Mouse (Mus musculus) activated CD4-positive, CD25-positive, alpha-beta regulatory T cell, adult 4 months (primary cell): Measurements from ENCODE around the gene Prdm2. TPM values are rescaled to one million over a fixed set of nuclear protein-coding genes. Genes with fewer than 3 reads are reported as not detected.

Experiments
- ATAC-seq: one replicate; pipeline ENCODE4 v1.8.0; 2017
- polyA plus RNA-seq, 2 experiments: library from polyadenylated mRNA; unstranded; fragments of 100-300 nt; shearing (Covaris generic); gene quantifications; one replicate each; pipeline ENCODE4 v1.2.1; 2017

Gene Prdm2
- polyA plus RNA-seq, result 10 to 100 TPM; 27.6 to 31.4 TPM

DNA sequence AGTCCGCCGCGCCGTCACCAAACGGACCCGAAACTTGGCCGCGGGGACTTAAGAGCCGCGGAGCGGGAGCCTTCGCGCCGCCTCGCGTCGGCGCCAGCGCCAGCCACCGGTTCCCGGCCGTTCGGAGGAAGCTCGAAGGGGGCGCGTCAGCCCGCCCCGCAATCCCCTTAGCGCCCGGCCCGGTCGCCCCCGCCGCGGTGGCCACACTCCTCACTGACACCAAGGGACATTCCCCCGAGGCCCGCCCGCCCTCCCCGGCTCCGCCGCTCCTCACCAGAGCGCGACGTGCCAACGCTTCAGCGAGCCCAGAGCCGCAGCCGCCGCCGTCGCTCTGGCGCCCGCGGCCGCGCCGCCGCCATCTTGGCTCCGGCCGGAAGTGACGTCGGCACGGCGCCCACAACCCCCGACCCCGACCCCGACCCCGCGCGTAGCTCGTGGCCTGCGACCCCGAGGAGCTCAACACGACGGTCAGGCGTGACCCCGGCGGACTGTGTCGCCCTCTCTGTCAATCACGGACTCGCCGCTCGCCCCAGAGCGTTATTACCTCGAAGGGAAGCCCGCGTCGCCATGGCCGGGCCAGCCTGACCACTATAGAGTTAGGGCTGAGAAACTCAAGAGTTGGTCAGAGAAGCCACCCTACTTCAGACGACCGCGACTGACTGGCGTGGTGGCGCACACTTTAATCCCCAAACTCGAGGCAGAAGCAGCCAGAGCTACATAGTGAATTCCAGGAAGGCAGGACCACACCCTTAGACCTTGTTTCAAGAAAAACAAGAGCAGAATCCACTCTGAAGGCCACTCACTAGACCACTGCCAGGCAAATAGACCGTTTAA, at the start of gene Prdm2:
Prdm2 (minus strand) TSS at position 655 of the 834 bp plus-strand sequence.
- ATAC-seq, result peak; percentile 37

DNA sequence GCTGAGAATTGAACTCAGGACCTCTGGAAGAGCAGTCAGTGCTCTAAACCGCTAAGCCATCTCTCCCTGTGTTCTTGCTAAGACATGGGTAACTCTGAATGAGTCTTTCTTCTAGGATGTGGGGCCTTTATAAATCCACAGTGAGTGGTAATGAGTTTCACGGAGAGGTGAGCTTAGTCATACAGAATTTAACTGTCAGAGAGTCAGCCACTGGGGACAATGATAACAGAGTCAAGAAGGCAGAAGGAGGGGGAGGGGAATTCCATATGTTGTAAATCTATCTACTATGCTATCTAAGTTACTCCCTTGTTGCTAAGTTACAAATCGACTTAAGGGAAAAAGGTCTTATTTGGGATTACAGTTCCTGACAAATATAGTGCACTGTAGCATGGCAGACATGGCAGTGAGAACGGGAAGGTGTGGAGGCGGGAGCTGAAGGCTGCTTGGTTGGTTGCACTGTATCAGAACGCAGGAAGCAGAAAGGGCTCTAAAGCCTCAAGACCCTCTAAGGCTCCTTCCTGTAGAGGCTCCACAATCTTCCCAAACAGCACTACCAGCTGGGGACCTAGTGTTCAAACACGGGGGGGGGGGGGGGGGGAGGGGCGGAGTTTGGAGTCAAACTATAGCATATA, 47.0 kb upstream of the Prdm2 start:
- ATAC-seq, result no peak

DNA sequence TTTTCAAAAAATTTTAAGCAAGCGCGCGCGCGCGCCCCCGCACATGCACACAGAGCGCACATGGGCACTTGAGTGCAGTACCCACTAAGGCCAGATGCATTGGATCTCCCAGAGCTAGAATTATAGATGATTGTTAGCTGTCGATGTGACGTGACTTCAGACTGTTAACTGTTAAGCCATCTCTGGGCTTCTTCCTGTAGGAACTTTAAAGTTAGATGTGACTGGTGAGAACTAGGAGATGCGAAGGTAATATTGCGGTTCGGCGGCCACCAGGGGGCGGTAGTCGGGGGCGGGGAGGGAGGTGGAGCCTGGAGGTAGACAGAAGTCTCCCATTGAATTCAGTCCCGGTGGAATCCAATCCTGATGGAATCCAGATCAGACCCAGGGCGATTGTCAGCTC, 45.7 kb upstream of the Prdm2 start:
- peak; percentile 36 for ATAC-seq

DNA sequence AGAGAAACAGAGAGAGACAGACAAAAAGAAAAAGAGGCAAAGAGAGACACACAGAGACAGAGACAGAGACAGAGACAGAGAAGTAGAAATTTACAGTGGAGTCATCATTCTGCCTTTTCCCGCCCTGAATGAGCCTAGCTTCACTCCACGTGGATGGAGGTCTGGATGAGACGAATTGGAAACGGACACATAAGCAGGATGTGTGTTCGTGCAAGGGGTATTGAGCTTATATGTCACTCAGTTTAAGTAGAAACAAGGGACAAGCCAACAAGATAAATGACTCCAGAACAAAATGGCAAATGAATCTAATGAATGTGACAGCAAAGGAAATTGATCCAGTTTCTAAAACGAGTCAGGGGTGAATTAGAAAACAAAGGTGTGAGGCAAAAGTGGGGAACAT, 45.2 kb upstream of the Prdm2 start:
- ATAC-seq, result no peak

DNA sequence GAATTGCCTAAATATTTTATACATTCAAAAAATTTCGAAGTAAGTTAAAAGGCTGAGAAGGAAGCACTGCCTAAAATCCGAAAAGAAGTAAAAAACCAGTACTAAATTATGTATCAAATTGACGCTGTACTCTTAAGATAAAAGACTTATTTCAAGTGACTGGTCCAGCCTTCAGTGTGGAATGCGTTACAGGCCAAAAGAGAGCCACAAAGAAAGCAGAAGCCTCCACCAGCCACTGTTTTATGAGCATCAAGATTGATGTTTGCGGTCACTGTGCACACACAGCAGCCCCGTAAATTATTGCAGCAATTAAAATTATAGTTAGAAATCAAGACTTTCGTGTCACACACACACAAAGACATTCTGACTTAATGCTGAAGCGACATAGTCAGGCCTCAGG, 42.7 kb upstream of the Prdm2 start:
- no peak for ATAC-seq

DNA sequence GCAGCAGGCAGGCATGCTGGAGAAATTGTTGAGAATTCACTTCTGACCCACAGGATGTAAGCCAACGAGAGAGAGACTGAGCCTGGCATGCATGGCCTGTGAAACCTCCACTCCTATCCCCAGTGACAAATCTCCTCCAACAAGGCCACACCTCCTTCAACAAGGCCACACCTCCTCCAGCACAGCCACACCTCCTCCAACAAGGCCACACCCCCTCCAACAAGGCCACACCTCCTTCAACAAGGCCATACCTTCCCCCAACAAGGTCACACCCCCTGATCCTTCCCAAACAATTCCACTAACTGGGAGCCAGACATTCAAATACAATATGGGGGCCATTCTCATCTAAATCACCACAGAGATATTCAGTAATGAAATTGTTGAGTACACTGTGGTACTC, 40.6 kb upstream of the Prdm2 start:
- ATAC-seq, result no peak

DNA sequence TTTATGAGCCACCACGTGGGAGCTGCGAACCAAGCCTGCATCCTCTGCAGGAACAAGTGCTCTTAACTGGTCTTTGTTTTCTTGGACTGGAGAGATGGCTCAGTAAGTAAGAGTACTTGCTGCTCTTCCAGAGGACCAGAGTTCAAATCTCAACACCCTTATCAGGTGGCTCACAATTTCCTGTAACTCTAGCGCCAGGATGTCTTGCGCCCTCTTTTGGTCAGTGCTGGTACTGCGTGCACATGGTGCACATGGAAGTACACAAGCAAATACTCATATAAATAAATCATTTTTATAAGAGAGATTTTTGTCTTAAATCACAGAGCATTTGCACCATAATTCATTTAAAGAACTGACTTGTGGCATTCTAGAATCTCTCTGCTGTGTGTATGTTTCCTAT, 35.3 kb upstream of the Prdm2 start:
- ATAC-seq, result no peak

DNA sequence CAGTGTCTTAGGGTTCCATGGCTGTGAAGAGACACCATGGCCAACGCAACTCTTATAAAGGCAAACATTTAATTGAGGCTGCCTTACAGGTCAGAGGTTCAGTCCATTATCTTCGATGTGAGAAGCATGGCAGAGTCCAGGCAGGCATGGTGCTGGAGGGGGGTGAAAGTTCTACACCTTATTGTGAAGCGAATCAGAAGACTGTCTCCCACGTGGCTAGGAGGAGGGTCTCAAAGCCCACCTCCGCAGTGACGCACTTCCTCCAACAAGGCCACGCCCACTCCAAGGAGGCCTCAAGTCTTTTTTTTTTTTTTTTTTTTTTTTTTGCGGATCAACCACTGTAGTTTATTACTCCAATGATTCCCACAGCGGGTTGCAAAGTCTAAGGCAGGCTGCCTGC, 28.5 kb upstream of the Prdm2 start:
- no peak for ATAC-seq

DNA sequence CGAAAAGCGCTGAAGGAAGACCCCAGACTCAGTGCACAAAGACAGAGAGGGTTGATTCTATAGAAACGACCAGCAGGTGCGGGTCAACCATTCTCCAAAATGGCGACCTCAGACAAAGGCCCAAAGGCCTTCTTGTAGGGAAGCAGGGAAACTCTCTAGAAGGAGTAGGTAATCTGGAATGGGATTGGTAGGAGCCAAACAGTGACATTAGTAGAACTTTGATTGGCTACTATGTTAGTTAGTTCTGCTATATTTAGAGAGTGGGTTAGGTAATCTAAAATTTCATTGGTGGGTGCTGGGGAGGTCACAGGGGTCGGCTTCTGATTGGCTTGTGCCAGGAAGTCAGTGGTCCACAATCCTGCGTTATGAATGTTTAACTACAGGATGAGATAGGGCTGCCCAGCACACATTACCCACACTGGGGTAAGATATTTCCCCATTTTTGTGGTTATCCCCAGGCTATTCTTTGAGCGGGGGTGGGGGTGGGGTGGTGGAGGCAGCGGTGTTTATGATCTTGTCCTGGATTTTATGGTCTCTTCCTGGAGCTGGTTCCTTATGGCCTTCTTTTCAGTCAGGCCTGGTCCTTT, 26.9 kb upstream of the Prdm2 start:
- no peak for ATAC-seq

DNA sequence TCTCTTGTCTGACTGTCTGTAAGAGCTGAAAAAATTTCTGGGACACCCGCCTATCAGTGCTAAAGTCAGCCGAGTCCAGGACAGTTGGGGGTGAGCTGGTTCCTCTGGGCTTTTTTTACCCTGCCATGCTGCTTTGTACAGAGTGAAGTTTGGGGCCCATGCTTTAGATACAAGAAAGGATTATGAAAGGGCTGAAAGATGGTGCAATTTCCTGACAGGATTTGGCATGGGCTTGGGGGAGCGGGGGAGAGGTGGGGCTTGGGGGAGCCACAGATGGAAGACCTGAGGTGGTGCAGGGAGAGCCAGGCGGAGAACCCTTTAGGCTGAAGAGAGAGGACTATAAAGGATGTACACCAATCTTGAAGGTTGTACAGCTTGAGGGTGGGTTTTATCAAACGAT, 26.3 kb upstream of the Prdm2 start:
- ATAC-seq, result no peak

DNA sequence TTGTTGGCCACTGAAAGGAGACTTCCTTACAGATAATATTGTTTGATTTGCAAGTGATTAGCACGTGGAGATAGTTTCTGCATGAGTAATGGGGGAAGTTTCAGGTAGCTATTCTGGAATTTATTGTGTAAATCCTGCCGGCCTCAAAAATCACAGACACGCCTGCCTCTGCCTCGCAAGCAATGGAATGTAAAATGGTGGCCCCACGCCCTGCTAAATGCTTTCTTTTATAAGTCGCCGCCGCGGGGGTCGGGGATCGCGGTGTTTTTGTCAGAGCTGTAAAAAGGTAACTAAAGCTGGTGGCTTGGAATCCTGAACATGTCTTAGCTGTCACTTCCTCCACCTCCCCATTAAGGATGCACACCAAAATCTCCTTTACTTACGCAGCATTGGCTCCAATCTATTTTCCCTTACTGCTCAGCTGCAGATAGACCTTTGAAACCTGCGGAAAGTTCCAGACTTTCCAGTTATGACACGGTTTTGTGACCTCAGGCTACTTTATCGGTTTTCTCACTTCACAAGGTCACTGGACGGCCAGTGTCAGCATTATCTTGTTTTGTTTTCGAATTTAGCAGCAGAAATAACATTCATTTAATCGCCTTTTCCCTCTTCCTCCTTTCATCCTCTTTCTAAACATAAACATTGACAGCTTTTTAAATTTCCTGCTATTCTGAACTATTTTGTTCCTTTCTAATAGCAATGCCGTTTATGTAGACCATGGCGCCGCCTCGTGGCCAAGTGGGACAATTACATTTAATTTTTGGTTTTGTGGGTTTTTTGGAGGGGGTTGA, 25.6 kb upstream of the Prdm2 start:
- ATAC-seq, result peak; percentile 46

DNA sequence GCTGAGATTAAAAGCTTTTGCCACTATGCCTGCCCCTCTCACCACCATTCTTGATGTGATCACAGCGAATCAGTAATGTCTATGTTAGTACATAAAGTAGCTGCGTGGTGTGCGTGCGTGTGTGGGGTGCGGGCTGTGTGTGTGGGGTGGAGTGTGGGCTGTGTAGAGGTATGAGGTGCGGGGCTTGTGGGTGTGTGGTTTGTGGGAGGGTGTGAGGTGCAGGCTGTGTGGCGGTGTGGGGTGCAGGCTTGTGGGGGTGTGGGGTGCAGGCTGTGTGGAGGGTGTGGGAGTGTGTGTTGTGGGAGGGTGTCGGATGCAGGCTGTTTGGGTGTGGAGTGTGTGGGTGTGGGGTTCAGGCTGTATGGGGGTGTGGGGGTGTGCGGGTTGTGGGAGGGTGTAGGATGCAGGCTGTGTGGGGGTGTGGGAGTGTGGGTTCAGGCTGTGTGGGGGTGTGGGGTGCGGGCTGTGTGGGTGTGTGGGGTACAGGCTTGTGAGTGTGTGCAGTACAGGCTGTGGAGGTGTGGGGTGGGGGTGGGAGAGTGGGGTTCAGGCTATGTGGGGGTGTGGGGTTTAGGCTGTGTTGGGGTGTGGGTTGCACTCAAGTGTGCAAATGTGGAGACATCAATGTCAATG, 19.1 kb upstream of the Prdm2 start:
- no peak for ATAC-seq

DNA sequence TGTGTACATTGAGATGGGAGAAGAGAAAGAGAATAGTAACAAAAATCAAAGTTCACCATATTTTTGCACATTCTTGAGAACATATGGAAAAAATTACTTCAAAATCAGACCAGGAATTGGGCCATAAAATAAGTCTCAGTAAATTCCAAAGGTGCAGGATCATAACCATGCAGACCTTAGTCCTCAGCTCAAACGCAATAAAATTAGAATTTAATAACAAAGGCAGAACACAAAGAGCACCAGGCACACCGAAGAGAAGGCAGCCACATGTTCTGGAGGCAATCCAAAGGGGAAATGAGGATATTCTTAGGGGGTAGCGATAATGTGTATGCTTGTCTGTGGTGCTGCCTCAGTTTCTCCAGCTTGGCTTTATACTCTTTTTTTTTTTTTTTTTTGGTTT, 18.3 kb upstream of the Prdm2 start:
- ATAC-seq, result no peak

DNA sequence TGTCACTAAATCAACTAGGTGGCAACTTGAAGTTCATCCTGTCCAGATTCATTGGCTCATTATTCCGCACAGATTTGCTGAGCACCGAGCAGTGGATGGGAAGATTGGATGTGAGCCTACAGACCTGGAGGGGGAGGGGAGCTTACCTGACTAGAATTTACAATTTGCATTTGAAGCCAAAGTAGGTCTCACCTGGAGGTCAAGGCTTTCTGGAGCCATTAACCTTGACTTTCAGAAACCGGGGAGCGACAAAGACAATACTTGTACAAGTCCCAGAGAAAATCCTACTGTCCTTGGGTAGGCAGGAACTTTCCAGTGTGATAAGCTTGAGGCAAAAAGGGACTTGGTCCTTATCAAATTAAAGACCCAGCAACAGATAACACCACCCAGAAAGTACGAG, 15.2 kb upstream of the Prdm2 start:
- no peak for ATAC-seq

DNA sequence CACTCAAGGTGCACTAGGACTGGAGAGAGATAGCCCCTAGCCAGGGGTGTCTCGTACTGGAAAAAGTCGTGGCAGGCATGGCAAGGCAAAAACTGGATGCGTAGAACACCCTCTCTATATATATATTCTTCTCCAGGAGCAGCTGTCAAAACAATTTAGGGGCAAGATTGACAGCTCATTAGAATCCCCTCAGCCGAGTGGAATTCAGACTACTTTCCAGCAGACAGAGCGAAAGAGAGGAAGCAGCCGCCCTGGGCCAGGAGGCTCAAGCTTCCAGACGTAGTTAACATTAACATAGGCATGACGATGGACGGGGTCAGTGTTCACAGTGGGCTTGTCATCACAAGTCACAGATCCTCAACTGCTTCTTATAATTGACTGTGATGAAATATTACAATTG, 13.1 kb upstream of the Prdm2 start:
- ATAC-seq, result no peak

DNA sequence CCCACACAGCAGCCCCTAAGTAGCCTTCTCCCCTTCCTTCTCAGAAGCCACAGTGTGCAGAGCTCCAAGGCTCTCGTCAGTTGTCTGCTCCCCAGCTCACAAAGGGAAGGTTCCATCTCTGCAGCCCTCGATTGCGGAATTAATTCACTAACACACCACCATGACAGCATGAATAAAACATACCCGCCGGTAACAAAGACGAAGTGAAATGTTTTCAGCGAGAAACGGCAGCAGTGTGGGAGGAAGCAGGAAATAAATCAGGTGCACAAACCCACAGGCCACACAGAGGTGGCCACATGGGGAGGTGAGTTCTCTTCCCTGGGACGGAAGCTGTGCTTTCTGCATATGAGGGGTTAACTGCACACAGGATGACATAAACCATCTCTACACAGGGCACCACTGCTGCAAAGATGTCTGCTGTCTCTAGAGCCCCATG, 6.5 kb upstream of the Prdm2 start:
- ATAC-seq, result peak; percentile 99

DNA sequence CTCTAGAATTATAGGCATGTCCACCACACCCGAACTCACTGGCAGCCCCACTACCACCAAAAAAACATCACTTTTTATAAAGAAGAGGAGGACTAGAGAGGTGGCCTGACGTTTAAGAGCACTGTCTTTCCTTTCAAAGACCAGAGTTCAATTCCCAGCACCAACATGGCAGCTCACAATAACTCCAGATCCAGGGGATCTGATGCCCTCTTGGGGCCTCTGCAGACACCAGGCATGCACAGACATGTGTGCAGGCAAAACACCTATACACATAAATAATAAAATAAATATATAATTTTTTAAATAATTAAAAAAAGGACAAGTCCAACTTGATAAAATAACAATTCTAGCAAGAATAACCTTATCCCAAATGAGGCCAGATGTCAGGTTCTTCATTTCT, 6.1 kb upstream of the Prdm2 start:
- ATAC-seq, result no peak

DNA sequence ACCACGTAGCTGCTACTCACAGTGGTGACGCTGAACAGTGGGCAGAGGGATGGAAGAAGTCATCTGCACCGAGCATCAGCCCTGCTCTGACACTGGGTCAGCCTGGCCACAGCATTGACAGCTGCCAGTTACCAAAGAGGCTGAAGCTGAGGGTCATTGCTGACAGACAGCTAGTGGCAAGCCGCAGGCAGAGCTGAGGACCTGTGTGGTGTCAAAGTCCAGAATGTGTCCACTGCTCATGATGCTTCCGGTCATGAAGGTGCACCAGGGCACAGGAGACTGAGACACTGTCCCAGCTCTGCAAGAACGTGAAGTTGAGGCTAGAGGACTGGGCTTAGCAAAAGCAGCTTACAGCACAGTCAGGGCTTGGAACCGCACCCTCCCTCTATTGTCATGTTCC, 4.4 kb upstream of the Prdm2 start:
- ATAC-seq, result no peak

DNA sequence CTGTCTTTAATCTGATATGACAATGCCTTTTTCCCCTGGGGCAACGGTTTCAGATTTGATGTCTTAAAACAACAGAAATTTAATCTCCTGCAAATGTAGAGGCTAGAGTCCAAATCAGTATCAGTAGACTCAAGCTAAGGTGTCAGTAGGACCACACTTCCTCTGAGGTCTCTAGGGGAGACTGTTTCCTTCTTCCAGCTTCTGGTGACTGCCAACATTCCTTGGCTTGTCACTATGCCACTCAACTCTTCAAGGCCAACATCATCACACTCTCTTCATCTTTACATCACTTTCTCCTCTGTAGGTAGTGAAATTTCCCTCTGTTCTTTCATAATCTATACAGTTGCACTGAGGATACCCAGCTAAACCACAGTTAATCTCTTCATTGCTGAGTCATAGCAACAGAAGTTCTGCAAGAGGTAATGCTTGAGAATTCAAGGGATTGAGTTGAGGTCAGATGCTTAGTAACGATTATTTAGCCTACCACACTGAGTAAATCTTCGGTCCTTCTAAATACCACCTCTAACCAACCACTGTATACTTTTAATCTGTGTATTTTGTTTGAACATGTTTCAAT, 1.5 kb upstream of the Prdm2 start:
- no peak for ATAC-seq

DNA sequence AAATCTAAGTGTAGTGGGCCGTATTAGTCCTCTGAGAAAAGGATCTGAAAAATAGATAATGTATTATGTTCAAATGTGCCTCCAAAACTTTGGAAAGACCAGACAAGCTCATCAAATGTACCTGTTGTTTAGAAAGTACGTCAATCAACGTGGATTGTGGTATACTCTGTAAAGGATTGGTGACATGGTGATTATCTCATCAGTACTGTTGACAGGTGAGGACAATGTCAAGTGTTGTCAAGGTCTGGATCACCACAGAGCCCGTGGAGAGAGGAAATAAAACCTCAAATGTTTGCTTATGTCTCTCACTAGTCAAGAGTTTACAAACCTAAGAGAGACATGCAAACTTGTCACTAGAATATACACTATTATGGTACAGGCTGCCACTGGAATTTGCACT, 776 bp upstream of the Prdm2 start:
- ATAC-seq, result no peak

DNA sequence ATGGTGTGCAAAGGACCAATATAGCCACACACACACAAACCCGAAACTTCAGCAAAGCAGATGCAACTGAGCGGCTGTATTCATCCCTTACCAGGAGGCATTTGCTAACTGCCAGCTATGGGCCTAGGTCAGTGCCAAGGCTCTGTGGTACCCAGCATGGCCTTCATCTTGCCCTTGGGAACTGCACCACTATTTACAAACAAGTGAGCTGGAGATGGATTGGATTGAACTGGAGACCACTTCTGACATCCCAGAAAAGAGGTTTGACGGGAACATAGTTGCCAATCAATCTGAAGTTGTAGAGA, 332 bp upstream of the Prdm2 start:
- no peak for ATAC-seq

DNA sequence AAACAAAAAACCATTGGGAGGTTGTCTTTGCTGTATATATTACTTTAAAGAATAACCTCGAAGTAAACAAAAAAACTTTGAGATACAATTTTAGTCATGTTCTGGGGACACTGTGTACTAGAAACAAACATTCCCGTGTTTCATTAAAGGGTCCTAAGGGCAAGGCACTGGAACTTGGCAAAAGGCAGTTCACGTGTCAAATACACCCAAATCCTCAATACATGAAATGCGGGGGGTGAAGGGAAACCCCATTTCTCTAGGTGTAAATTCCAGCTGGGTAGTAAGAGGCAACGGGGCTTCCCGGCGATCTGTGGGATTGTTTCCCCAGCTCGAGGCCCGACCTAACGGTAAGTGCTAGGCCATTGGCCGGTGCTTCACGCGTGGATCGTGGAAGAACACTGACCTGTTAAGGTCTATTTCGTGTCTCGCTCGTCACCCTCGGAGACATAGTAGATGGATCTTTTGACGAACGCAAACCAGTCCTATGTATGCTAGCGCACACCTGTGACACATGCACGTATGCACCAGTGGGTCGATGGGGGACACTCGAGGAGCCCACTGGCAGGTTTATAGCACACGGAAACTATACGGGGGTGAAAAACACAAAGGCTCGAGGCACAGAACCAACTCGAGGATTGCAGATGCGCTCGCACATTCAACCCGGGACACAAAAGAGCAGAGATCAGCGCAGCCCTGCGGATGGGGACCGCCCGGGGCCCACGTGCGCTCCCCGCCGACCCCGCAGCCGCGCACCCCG, 1.0 kb downstream of the Prdm2 start:
- ATAC-seq, result peak; percentile 44
